Mouse (Mus musculus): ENCODE data around the gene Otulinl.

The Otulinl gene

DNA sequence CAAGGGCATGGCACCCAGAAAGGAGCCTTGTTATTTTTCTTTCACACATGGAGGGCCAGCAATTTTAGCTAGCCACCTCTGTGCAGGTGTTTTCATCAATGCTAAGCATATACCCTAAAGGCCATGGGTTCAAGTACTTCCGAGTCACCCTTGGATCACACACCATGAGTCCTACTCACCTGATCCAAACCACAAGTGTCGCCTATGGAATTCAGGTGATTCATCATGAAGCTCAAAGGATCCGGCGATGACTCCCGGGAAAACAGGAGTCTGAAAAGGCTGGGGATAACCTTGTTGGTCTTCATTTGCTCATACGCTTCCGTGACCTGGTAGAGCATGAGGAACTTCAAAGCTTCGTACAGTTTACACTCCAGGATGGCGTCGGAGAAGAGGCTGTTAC, 23.5 kb downstream of the Otulinl start:
- no peak for DNase-seq (ENCODE audit: low read depth in 2 of 2, low spot score in 2 of 2)

GRCm38 (mm10) chr15:27656626-27657025, 24.8 kb downstream of the Otulinl start:
- DNase-seq (ENCODE audit: low read depth in 2 of 2, low spot score in 2 of 2), result no peak

DNA sequence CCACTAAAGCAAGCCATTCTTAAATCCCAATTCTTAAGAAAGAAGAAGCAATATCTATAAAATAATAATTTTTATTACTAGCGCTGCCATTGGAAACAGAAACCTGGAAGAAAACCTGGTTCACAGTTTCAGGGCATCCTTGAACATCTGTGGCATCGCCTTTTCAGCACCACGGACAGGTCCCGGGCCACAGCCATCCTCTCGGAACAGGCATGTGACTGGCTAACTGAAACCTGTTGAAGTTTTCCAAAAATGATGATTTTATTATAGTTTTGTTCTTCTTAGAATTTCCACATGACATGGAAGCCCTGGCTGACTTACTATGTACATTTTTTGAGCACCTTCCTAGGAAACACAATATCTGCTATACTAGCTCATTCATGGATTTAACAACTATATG, 26.4 kb downstream of the Otulinl start:
- no peak for DNase-seq (ENCODE audit: low read depth in 2 of 2, low spot score in 2 of 2)

- no peak for DNase-seq (ENCODE audit: low read depth in 2 of 2, low spot score in 2 of 2)
These were observed 33.7 kb downstream of the Otulinl start for GRCm38 (mm10) chr15:27647686-27648085.

DNA sequence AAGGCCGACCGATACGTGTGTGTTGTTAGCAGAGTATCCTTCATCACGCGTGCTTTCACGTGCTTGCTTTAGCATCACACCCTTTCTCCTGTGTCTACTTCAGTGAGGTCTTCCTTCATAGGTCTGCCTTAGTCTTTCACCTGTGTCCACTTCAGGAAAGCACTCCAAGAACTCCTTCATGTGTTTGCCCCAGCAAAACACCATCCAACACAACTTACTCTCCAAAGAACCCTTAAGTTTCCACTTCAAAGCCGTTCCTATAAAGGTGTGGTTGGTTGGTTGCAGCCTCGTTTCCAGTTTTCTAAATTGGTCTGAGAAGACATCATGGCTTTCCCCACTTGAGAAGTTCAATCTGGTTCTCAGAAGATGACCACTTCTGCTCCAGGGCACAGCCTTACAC, 34.7 kb downstream of the Otulinl start:
- DNase-seq (ENCODE audit: low read depth in 2 of 2, low spot score in 2 of 2), result no peak

- no peak for DNase-seq (ENCODE audit: low read depth in 2 of 2, low spot score in 2 of 2)
These were observed 36.1 kb downstream of the Otulinl start for GRCm38 (mm10) chr15:27645250-27645649.

- DNase-seq (ENCODE audit: low read depth in 2 of 2, low spot score in 2 of 2), result peak in 1 of 2 experiments; percentile 59
These were observed 38.5 kb downstream of the Otulinl start for GRCm38 (mm10) chr15:27642895-27643294.

GRCm38 (mm10) chr15:27641171-27641570, 40.2 kb downstream of the Otulinl start:
- DNase-seq (ENCODE audit: low read depth in 2 of 2, low spot score in 2 of 2), result peak; percentile 53 to 68

DNA sequence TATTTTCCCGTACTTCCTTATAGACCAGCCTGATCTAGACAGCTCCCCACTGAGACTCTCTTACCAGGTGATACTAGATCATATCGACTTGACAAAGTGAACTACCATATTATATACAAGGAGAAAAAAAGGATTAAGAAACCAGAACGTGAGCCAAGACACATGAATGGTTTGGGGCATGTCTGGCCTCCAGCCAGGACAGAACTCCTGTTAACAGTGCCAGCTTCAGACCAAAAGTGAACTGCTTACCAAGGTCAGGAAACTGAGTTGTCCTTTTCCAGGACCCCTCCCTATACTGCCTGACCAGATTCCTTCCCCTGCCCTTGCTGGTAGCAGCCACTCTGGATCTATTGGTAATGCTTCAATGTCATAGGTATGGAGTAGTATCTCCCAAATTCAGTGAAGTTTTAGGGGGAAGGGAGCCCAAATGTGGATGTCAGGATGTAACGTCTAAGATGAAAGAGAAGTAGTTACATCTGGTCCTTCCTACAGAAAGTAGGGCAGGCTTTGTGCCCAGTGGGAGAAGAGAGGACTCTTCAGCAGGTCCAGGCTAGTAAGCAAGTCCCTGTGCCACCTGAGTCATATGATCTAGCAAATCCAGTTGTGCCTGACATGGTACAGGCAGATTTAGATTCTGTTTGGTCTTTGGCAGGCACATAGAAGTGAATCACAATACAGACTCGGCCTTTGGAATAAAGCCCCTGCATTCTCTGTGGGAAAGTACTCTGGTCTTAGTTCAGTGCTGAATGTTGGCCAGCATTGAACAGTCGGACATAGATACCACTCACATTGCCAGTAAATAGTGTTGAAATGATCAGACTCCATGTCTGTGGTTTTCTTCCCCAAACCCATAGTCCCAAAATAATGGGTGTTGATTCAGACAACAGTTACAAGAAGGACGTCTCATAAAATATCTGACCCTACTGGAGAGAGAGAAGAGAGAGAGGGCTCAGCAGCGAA, 47.2 kb downstream of the Otulinl start:
- no peak for DNase-seq (ENCODE audit: low read depth in 2 of 2, low spot score in 2 of 2)

- peak; percentile 94 to 95 for DNase-seq (ENCODE audit: low read depth in 2 of 2, low spot score in 2 of 2)
These were observed 50.6 kb downstream of the Otulinl start, which contains the start of gene Otulin for GRCm38 (mm10) chr15:27630601-27631383. TSS of gene Otulin (minus strand) at chr15:27630693.

DNA sequence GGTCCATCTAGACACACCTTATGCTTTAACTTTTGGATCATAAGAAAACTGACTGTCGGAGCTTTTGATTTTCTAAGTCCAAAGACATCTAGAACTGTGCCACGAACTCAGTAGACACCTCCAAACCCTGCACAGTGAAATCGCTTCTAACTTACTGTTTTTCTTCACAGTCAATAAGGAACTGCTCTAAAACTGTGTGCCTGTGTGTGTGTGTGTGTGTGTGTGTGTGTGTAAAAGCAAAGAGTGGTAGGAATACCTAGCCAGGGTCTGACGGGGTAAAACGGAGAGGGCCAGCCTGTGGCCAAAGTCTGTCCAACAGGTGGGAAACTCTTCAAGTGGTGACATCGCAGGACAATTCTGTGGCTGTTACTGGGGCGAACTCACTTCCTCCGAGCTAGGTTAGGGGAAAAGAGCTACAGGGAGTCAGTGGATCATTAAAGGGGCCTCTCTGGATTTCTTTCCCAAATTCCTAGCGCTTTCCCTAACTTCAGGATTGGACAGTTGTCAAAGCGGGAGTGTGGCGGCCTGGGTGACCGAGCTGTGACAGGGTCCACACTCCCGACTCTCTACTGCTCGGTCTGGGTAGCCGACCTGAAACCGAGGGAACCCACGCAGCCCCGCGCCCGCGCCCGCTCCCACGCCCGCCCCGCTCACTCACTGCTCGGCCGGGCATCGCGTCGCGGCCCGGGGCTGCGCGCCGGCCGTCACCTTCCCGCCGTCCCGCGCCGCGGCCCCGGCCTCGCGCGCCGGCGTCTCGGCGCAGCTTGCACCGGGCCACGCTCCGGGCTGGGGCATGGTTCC, 51.4 kb downstream of the Otulinl start:
- no peak for DNase-seq (ENCODE audit: low read depth in 2 of 2, low spot score in 2 of 2)

- DNase-seq (ENCODE audit: low read depth in 2 of 2, low spot score in 2 of 2), result no peak
These were observed 52.3 kb downstream of the Otulinl start for GRCm38 (mm10) chr15:27629046-27629445.

- DNase-seq (ENCODE audit: low read depth in 2 of 2, low spot score in 2 of 2), result peak; percentile 41 to 58
These were observed 53.6 kb downstream of the Otulinl start for GRCm38 (mm10) chr15:27627794-27628193.

DNA sequence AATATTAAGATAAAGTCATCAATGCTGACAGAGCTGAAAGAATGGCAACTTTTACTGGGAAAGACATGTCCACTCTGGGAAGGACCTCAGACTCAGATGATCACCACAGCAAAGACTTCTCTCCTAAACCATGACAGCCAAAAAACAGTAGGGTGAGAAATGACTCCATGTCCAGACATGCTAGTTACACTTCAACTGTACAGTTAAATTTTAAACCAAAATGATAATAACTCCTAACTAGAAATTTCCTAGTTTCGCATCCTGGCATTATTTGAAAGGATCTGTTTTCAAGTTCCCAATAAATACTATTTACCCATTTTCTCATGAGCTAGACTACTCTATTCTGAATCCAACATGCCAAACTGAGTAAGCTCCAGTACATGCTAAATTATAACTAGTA, 55.1 kb downstream of the Otulinl start:
- DNase-seq (ENCODE audit: low read depth in 2 of 2, low spot score in 2 of 2), result no peak

DNA sequence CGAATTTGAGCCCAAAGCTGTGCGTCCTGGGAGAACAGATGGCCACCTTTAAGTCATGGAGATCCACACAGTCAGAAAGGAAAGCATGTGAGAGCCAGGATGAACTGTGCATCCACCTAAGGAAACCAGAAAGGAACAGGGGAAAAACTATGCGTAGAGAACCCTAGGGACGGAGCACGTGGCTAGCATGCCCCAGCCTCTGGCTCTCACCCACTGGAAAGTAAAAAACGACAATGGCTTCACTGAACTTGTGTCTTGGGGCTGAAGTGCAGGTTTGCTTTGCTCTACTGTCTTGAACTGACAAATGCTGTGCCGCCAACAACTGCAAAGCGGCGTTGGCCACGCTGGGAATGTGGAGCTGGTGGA, 55.5 kb downstream of the Otulinl start:
- DNase-seq (ENCODE audit: low read depth in 2 of 2, low spot score in 2 of 2), result no peak

GRCm38 (mm10) chr15:27625014-27625889, 56.1 kb downstream of the Otulinl start:
- DNase-seq (ENCODE audit: low read depth in 2 of 2, low spot score in 2 of 2), result no peak

- no peak for DNase-seq (ENCODE audit: low read depth in 2 of 2, low spot score in 2 of 2)
These were observed 58.1 kb downstream of the Otulinl start for GRCm38 (mm10) chr15:27623286-27623685.

DNA sequence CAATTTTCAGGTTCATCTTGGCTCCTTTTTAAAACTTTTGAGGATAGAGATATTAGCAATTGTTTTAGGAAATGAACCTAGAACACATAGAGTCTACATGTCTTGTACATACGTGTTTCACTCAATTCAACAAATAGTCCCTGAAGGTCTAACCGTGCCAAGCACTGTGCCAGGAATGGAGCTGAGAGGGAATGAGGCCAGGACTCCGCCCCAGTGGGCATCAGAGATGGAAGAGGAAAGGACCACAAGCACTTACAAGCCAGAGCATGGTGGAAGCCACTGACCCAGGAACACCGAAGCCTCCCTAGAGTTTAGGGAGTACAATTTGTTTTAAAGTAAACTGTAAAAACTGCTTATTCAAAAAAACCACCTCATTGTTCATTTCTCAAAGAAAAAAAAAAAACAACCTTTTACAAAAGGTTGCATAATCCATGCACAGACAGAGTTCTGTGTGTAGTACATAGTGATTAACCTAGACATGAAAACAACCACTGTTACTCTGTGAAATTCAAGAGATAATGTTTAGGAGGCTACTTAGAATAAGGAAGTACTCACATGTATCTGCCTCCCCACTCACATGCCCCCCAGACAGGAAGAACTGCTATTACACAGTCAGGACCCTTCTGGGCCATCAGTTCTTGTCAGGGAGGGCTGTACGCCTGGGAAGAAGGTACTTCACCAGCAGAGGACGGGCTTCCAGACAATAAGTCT, 60.7 kb downstream of the Otulinl start:
- DNase-seq (ENCODE audit: low read depth in 2 of 2, low spot score in 2 of 2), result no peak

- no peak for DNase-seq (ENCODE audit: low read depth in 2 of 2, low spot score in 2 of 2)
These were observed 61.7 kb downstream of the Otulinl start for GRCm38 (mm10) chr15:27619683-27620082.
